Mouse (Mus musculus): ENCODE measurements around the gene Arf1.
"Not testable (repeated sequence)": the region's sequence is repeated elsewhere in the genome, so short reads cannot be mapped to it uniquely, and the experiment has no call there.

The Arf1 gene

GRCm38 (mm10) chr11:59226787-59227603 is 1.1 kb downstream of the Arf1 start:
- no peak for DNase-seq (ENCODE audit: low spot score in 2 of 2)

GRCm38 (mm10) chr11:59226251-59226650 is 1.8 kb downstream of the Arf1 start:
- DNase-seq (ENCODE audit: low spot score in 2 of 2), result no peak

- no peak for DNase-seq (ENCODE audit: low spot score in 2 of 2)
Observed at GRCm38 (mm10) chr11:59225167-59225566, 2.9 kb downstream of the Arf1 start.

GRCm38 (mm10) chr11:59224470-59224869 is 3.6 kb downstream of the Arf1 start:
- no peak for DNase-seq (ENCODE audit: low spot score in 2 of 2)

- DNase-seq (ENCODE audit: low spot score in 2 of 2), result no peak
Observed at GRCm38 (mm10) chr11:59224025-59224424, 4.0 kb downstream of the Arf1 start.

- DNase-seq (ENCODE audit: low spot score in 2 of 2), result no peak
Observed at GRCm38 (mm10) chr11:59222306-59222705, 5.8 kb downstream of the Arf1 start.

- no peak for DNase-seq (ENCODE audit: low spot score in 2 of 2)
Observed at GRCm38 (mm10) chr11:59221604-59222003, 6.5 kb downstream of the Arf1 start.

- DNase-seq (ENCODE audit: low spot score in 2 of 2), result no peak
Observed at GRCm38 (mm10) chr11:59219064-59219463, 9.0 kb downstream of the Arf1 start.

- DNase-seq (ENCODE audit: low spot score in 2 of 2), result no peak
Observed at GRCm38 (mm10) chr11:59218389-59218998, 9.6 kb downstream of the Arf1 start.

GRCm38 (mm10) chr11:59216955-59217354 is 11.1 kb downstream of the Arf1 start:
- no peak for DNase-seq (ENCODE audit: low spot score in 2 of 2)

GRCm38 (mm10) chr11:59212892-59213494 is 15.1 kb downstream of the Arf1 start:
- DNase-seq (ENCODE audit: low spot score in 2 of 2), result no peak

- not testable (repeated sequence) for DNase-seq (ENCODE audit: low spot score in 2 of 2)
Observed at GRCm38 (mm10) chr11:59212320-59212719, 15.8 kb downstream of the Arf1 start.

GRCm38 (mm10) chr11:59211561-59211960 is 16.5 kb downstream of the Arf1 start:
- DNase-seq (ENCODE audit: low spot score in 2 of 2), result not testable (repeated sequence)

- no peak for DNase-seq (ENCODE audit: low spot score in 2 of 2)
Observed at GRCm38 (mm10) chr11:59210020-59210419, 18.1 kb downstream of the Arf1 start.

- no peak for DNase-seq (ENCODE audit: low spot score in 2 of 2)
Observed at GRCm38 (mm10) chr11:59209580-59209979, 18.5 kb downstream of the Arf1 start.

GRCm38 (mm10) chr11:59209003-59209441 is 19.0 kb downstream of the Arf1 start:
- peak in 1 of 2 experiments; percentile 55 for DNase-seq (ENCODE audit: low spot score in 2 of 2)

- DNase-seq (ENCODE audit: low spot score in 2 of 2), result peak; percentile 94
Observed at GRCm38 (mm10) chr11:59208153-59208831, 19.8 kb downstream of the Arf1 start, which contains the start of gene 2310033P09Rik. TSS of gene 2310033P09Rik (plus strand) at chr11:59208321.

GRCm38 (mm10) chr11:59202081-59202995 is 25.7 kb downstream of the Arf1 start, which contains the start of gene Mrpl55:
TSS of gene Mrpl55 (plus strand) at chr11:59202486.
- DNase-seq (ENCODE audit: low spot score in 2 of 2), result peak; percentile 86 to 92

GRCm38 (mm10) chr11:59201216-59202002 is 26.7 kb downstream of the Arf1 start:
- DNase-seq (ENCODE audit: low spot score in 2 of 2), result no peak

- no peak for DNase-seq (ENCODE audit: low spot score in 2 of 2)
Observed at GRCm38 (mm10) chr11:59196230-59196629, 31.8 kb downstream of the Arf1 start.
